Mouse (Mus musculus) stomach, embryonic 14.5 days (tissue): Measurements from ENCODE around the gene Rnf43. TPM values are rescaled to one million over a fixed set of nuclear protein-coding genes. Genes with fewer than 3 reads are reported as not detected.

Experiments
- ATAC-seq: fragments of 200-750 bp; cut with Nextera tagmentation; 2 replicates; pipeline ENCODE4 v1.8.0; 2017; ENCODE audit warnings: low read depth, moderate TSS enrichment; ENCODE audit not compliant: insufficient number of reproducible peaks, insufficient read depth, low FRiP score
- H3K27ac ChIP-seq: fragments of 300-500 bp; sonication (generic); 2 replicates; pipeline ENCODE4 v1.5.1; 2014; ENCODE audit warnings: mild to moderate bottlenecking, low read length, moderate library complexity, mixed read lengths
- H3K27me3 ChIP-seq: fragments of 300-500 bp; sonication (generic); 2 replicates; pipeline ENCODE4 v1.6.1; 2014; ENCODE audit warnings: low read length, control low read depth, mixed read lengths; ENCODE audit not compliant: control insufficient read depth, insufficient read depth
- H3K36me3 ChIP-seq: fragments of 300-500 bp; sonication (generic); 2 replicates; pipeline ENCODE4 v1.6.1; 2014; ENCODE audit warnings: mild to moderate bottlenecking, control low read depth, low read length, moderate library complexity, mixed read lengths; ENCODE audit not compliant: control insufficient read depth, insufficient read depth
- H3K4me1 ChIP-seq: fragments of 300-500 bp; sonication (generic); 2 replicates; pipeline ENCODE4 v1.6.1; 2014; ENCODE audit warnings: low read length, control low read depth, mixed read lengths; ENCODE audit not compliant: control insufficient read depth, insufficient read depth
- H3K4me2 ChIP-seq: fragments of 300-500 bp; sonication (generic); replicated peaks from 2 replicates; pipeline ENCODE4 v1.6.1; 2014; ENCODE audit warnings: low read depth, low read length, control low read depth
- H3K4me3 ChIP-seq: fragments of 300-500 bp; sonication (generic); 2 replicates; pipeline ENCODE4 v1.5.1; 2014; ENCODE audit warnings: low read depth, low read length, control low read depth
- H3K9ac ChIP-seq: fragments of 300-500 bp; sonication (generic); replicated peaks from 2 replicates; pipeline ENCODE4 v1.6.1; 2014; ENCODE audit warnings: low read depth, mild to moderate bottlenecking, control low read depth, low read length, moderate library complexity, mixed read lengths
- H3K9me3 ChIP-seq: fragments of 300-500 bp; sonication (generic); 2 replicates; pipeline ENCODE4 v1.6.1; 2016; ENCODE audit warnings: low read depth, low read length, control low read depth; ENCODE audit not compliant: control insufficient read depth
- WGBS: fragments of 180-500 bp; shearing (Covaris S2); extraction: QIAGEN DNeasy Blood & Tissue Kit; methylation state at CpG from one replicate; pipeline ENCODE4 v1.1.7; 2014; 5-methylcytosine and 5-hydroxymethylcytosine counted together
- polyA plus RNA-seq: library from polyadenylated mRNA; unstranded; fragments of >200 nt; fragmentation: Nextera tagmentation; extraction: Ambion mirVana; gene quantifications from 2 replicates; pipeline ENCODE4 v1.2.1, GENCODE M21; 2014

Rnf43 gene
- polyA plus RNA-seq, 1 experiment from 2014 or later, result 20.2 TPM

GRCm38 (mm10) chr11:87730652-87731310 lies 68.3 kb downstream of the Rnf43 start:
- no peak overlapping the region for H3K4me3 ChIP-seq
- H3K4me2 ChIP-seq, result no peak overlapping the region
- no peak for ATAC-seq
- no peaks in the 10 kb centered on the region for H3K36me3 ChIP-seq
- no peak overlapping the region for H3K9ac ChIP-seq
- H3K4me1 ChIP-seq, result peaks cover 9% of the 10 kb centered on the region
- WGBS, result 67% methylated on average over 10 of the region's 10 CpGs
- no peak overlapping the region for H3K27ac ChIP-seq
- H3K27me3 ChIP-seq, result no peaks in the 10 kb centered on the region
- no peaks in the 10 kb centered on the region for H3K9me3 ChIP-seq

- Histone ChIP-seq H3K9me3 (no peaks in the 10 kb centered on the region), H3K36me3 (peaks cover under 1% of the 10 kb centered on the region), H3K4me2 (peak overlapping the region; percentile 19; the same call in 1 of the 2 replicates), H3K4me1 (peaks cover 6% of the 10 kb centered on the region; the same call in 1 of the 2 replicates), H3K27ac (no peak overlapping the region), H3K4me3 (no peak overlapping the region), H3K9ac (no peak overlapping the region), H3K27me3 (no peaks in the 10 kb centered on the region)
- WGBS, result 51% methylated on average over 5 of the region's 5 CpGs
- no peak for ATAC-seq
Observed at GRCm38 (mm10) chr11:87734346-87734745, 71.8 kb downstream of the Rnf43 start.

- H3K4me2 ChIP-seq, result no peak overlapping the region
- H3K36me3 ChIP-seq, result peaks cover 10% of the 10 kb centered on the region
- H3K4me3 ChIP-seq, result no peak overlapping the region
- WGBS, result 59% methylated on average over 6 of the region's 6 CpGs
- no peak overlapping the region for H3K27ac ChIP-seq
- H3K4me1 ChIP-seq, result peaks cover 6% of the 10 kb centered on the region; the same call in 1 of the 2 replicates
- no peaks in the 10 kb centered on the region for H3K9me3 ChIP-seq
- ATAC-seq, result no peak
- no peaks in the 10 kb centered on the region for H3K27me3 ChIP-seq
- no peak overlapping the region for H3K9ac ChIP-seq
Observed at GRCm38 (mm10) chr11:87735691-87736090, 73.2 kb downstream of the Rnf43 start.

GRCm38 (mm10) chr11:87736647-87737134 lies 74.2 kb downstream of the Rnf43 start:
- under 1% methylated on average over 31 of the region's 31 CpGs for WGBS
- Histone ChIP-seq H3K27ac (peak overlapping the region; percentile 91), H3K9ac (peak overlapping the region; percentile 52), H3K4me3 (peak overlapping the region; percentile 80), H3K36me3 (peaks cover 11% of the 10 kb centered on the region), H3K9me3 (no peaks in the 10 kb centered on the region), H3K4me2 (peak overlapping the region; percentile 79), H3K27me3 (no peaks in the 10 kb centered on the region), H3K4me1 (peaks cover 6% of the 10 kb centered on the region; the same call in 1 of the 2 replicates)
- ATAC-seq, result peak; percentile 82

GRCm38 (mm10) chr11:87737175-87737740 lies 74.7 kb downstream of the Rnf43 start, which contains the start of gene Supt4a:
TSS of gene Supt4a (plus strand) at chr11:87737552.
- Histone ChIP-seq H3K4me1 (peaks cover 6% of the 10 kb centered on the region; the same call in 1 of the 2 replicates), H3K27me3 (no peaks in the 10 kb centered on the region), H3K4me3 (peak within 1 kb of the TSS; percentile 80), H3K27ac (peak within 1 kb of the TSS; percentile 91), H3K9me3 (no peaks in the 10 kb centered on the region), H3K4me2 (peak within 1 kb of the TSS; percentile 79), H3K9ac (peak within 1 kb of the TSS; percentile 72), H3K36me3 (peaks cover 11% of the 10 kb centered on the region)
- peak; percentile 92 for ATAC-seq
- WGBS, result under 1% methylated on average over 57 of the region's 57 CpGs

- Histone ChIP-seq H3K4me2 (no peak overlapping the region), H3K27me3 (no peaks in the 10 kb centered on the region), H3K4me1 (0 out of 2 replicates have a peak, but pooled peaks cover 3% of the 10 kb centered on the region), H3K9ac (no peak overlapping the region), H3K4me3 (no peak overlapping the region), H3K27ac (no peak overlapping the region), H3K36me3 (peaks cover 25% of the 10 kb centered on the region), H3K9me3 (no peaks in the 10 kb centered on the region)
- no peak for ATAC-seq
- 89% methylated on average over 3 of the region's 3 CpGs for WGBS
Observed at GRCm38 (mm10) chr11:87743691-87744090, 81.2 kb downstream of the Rnf43 start.

GRCm38 (mm10) chr11:87744964-87745363 lies 82.4 kb downstream of the Rnf43 start:
- Histone ChIP-seq H3K4me3 (no peak overlapping the region), H3K27ac (no peak overlapping the region), H3K36me3 (peaks cover 18% of the 10 kb centered on the region), H3K9me3 (no peaks in the 10 kb centered on the region), H3K4me1 (0 out of 2 replicates have a peak, but pooled peaks cover 3% of the 10 kb centered on the region), H3K27me3 (no peaks in the 10 kb centered on the region), H3K9ac (no peak overlapping the region), H3K4me2 (no peak overlapping the region)
- 80% methylated on average over 4 of the region's 4 CpGs for WGBS
- no peak for ATAC-seq

- Histone ChIP-seq H3K9me3 (no peaks in the 10 kb centered on the region), H3K4me3 (no peak overlapping the region), H3K4me1 (0 out of 2 replicates have a peak, but pooled peaks cover 3% of the 10 kb centered on the region), H3K27ac (no peak overlapping the region), H3K4me2 (no peak overlapping the region), H3K36me3 (peaks cover 14% of the 10 kb centered on the region; the same call in 1 of the 2 replicates), H3K9ac (no peak overlapping the region), H3K27me3 (no peaks in the 10 kb centered on the region)
- 62% methylated on average over 9 of the region's 9 CpGs for WGBS
- no peak for ATAC-seq
Observed at GRCm38 (mm10) chr11:87745632-87746555, 83.4 kb downstream of the Rnf43 start.
